Mouse (Mus musculus): ENCODE results near the gene Dhx29. TPM values are rescaled to one million over a fixed set of nuclear protein-coding genes. Genes with fewer than 3 reads are reported as not detected.

The Dhx29 gene
- polyA plus RNA-seq, 1 experiment, result 5.2 TPM

DNA sequence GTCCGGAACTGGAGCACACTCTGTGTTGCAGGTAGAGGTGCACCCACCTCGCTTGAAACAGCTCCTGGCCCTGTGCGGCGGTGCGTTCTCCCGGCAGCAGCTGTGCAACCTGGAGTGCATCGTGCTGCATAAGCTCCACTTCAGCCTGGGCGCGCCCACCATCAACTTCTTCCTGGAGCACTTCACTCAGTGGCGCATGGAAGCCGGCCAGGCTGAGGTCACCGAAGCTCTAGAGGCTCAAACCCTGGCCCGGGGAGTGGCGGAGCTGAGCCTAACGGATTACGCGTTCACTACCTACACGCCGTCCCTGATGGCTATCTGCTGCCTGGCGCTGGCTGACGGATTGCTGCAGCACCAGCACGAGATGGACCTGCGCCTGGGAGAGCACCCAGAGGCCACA is 62.3 kb downstream of the Dhx29 start:
- Histone ChIP-seq H3K27me3 (ENCODE audit: control insufficient read depth, insufficient read depth, low read length) (peaks cover 38% of the 10 kb centered on the region), H3K4me1 (replicated peaks; ENCODE audit: control insufficient read depth, insufficient read depth, low read length) (peaks cover 32% of the 10 kb centered on the region), H3K36me3 (ENCODE audit: control insufficient read depth, insufficient read depth, low read length) (no peaks in the 10 kb centered on the region), H3K4me3 (ENCODE audit: control insufficient read depth, insufficient read depth, low read length) (no peak overlapping the region), H3K27ac (ENCODE audit: control insufficient read depth, insufficient read depth, low read length) (no peak overlapping the region)
- WGBS, result 5% methylated on average over 23 of the region's 23 CpGs
- no peak for DNase-seq
- TF ChIP-seq CTCF (IDR thresholded peaks at IDR 0.05; ENCODE audit: borderline replicate concordance, control insufficient read depth, extremely low read depth, insufficient read depth, low read length, poor library complexity), result no peak
- TF ChIP-seq POLR2A (IDR thresholded peaks at IDR 0.05; ENCODE audit: control insufficient read depth, extremely low read depth, insufficient read depth, low read length, poor library complexity), result no peak

DNA sequence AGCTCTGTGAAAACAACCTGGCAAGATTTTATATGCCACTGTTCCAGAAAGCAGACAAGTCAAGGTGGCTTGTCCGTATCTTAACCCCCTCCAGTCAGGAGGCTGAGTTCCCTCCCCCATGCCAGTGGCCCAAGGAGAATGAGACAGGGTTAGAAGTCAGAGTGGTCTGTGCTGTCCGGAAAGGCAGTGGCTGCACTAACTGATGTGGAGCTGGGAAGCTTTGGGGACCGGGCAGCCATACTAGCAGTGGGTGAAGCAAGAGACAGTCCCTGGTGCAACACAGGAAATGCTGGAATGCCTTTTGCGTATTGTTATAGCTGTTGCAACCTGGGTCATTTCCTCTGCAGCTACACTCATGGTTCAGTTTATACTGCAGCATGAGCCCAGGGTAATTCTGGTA is 63.1 kb downstream of the Dhx29 start:
- Histone ChIP-seq H3K27ac (ENCODE audit: control insufficient read depth, insufficient read depth, low read length) (no peak overlapping the region), H3K27me3 (ENCODE audit: control insufficient read depth, insufficient read depth, low read length) (peaks cover 38% of the 10 kb centered on the region), H3K4me1 (replicated peaks; ENCODE audit: control insufficient read depth, insufficient read depth, low read length) (peaks cover 32% of the 10 kb centered on the region), H3K4me3 (ENCODE audit: control insufficient read depth, insufficient read depth, low read length) (no peak overlapping the region), H3K36me3 (ENCODE audit: control insufficient read depth, insufficient read depth, low read length) (no peaks in the 10 kb centered on the region)
- no peak for TF ChIP-seq POLR2A (IDR thresholded peaks at IDR 0.05; ENCODE audit: control insufficient read depth, extremely low read depth, insufficient read depth, low read length, poor library complexity)
- TF ChIP-seq CTCF (IDR thresholded peaks at IDR 0.05; ENCODE audit: borderline replicate concordance, control insufficient read depth, extremely low read depth, insufficient read depth, low read length, poor library complexity), result no peak
- no peak for DNase-seq
- 10% methylated on average over 4 of the region's 4 CpGs for WGBS

DNA sequence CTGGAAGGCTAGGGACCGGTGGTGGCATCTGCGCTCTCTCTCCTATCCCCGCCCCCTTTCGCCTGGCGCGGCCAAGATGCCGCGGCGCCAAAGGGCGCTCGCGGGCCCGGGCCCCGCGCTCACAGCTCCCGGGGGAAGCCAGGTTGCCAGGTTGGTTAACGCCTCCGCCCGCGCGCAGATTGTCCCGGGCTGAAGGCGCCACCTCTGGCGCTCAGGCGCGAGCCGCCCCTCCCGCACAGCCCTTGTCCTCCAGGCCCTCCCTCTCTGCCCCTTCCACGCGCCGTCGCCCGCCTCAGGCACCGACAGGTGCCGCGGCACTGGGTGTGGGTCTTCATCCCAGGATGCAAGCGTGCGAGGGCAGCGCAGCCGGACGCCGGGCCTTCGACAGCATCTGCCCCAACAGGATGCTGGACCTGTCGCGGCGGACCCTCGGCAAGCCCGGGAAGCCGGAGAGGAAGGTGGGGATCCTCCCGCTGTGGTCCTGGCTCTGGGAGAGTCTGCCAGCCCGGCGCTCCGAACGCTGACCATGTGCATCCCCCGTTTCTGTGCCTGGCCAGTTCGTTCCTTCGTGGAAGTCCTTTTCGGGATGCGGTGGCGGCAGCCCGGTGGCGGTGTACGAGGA is 66.4 kb downstream of the Dhx29 start, which contains the start of gene Mcidas:
TSS of gene Mcidas (plus strand) at position 315 of the 622 bp plus-strand sequence.
- Histone ChIP-seq H3K4me3 (ENCODE audit: control insufficient read depth, insufficient read depth, low read length) (peak within 1 kb of the TSS; percentile 33), H3K36me3 (ENCODE audit: control insufficient read depth, insufficient read depth, low read length) (no peaks in the 10 kb centered on the region), H3K27ac (ENCODE audit: control insufficient read depth, insufficient read depth, low read length) (no peak within 1 kb of the TSS), H3K27me3 (ENCODE audit: control insufficient read depth, insufficient read depth, low read length) (peaks cover 25% of the 10 kb centered on the region), H3K4me1 (replicated peaks; ENCODE audit: control insufficient read depth, insufficient read depth, low read length) (peaks cover 24% of the 10 kb centered on the region)
- TF ChIP-seq CTCF (IDR thresholded peaks at IDR 0.05; ENCODE audit: borderline replicate concordance, control insufficient read depth, extremely low read depth, insufficient read depth, low read length, poor library complexity) (no peak), POLR2A (IDR thresholded peaks at IDR 0.05; ENCODE audit: control insufficient read depth, extremely low read depth, insufficient read depth, low read length, poor library complexity) (no peak)
- DNase-seq, result peak; percentile 19
- 1% methylated on average over 62 of the region's 63 CpGs for WGBS

DNA sequence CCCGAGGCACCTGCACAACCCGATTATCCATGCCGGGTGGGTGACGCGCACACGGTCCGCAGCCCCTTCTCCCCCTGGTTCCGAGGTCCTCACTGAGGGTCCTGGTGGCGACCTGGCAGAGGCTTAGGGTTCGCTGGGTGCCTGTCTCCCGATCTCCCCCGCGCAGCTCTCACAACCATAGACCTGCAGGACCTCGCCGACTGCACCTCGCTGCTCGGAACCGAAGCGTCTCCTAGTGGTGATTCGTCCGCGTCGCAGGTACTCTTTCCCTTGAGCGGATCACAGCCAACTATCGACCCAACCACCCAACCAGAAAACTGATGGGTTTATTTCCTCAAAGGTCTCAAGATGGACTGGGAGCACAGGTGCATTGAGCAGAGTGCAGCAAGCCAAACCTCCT is 66.9 kb downstream of the Dhx29 start:
- Histone ChIP-seq H3K27me3 (ENCODE audit: control insufficient read depth, insufficient read depth, low read length) (peaks cover 21% of the 10 kb centered on the region), H3K4me1 (replicated peaks; ENCODE audit: control insufficient read depth, insufficient read depth, low read length) (peaks cover 23% of the 10 kb centered on the region), H3K27ac (ENCODE audit: control insufficient read depth, insufficient read depth, low read length) (no peak overlapping the region), H3K36me3 (ENCODE audit: control insufficient read depth, insufficient read depth, low read length) (no peaks in the 10 kb centered on the region), H3K4me3 (ENCODE audit: control insufficient read depth, insufficient read depth, low read length) (peak overlapping the region; percentile 33)
- DNase-seq, result peak; percentile 70
- TF ChIP-seq CTCF (IDR thresholded peaks at IDR 0.05; ENCODE audit: borderline replicate concordance, control insufficient read depth, extremely low read depth, insufficient read depth, low read length, poor library complexity), result peak; percentile 87
- peak; percentile 39; the same call in 1 of the 2 replicates for TF ChIP-seq POLR2A (IDR thresholded peaks at IDR 0.05; ENCODE audit: control insufficient read depth, extremely low read depth, insufficient read depth, low read length, poor library complexity)
- 1% methylated on average over 25 of the region's 25 CpGs for WGBS

DNA sequence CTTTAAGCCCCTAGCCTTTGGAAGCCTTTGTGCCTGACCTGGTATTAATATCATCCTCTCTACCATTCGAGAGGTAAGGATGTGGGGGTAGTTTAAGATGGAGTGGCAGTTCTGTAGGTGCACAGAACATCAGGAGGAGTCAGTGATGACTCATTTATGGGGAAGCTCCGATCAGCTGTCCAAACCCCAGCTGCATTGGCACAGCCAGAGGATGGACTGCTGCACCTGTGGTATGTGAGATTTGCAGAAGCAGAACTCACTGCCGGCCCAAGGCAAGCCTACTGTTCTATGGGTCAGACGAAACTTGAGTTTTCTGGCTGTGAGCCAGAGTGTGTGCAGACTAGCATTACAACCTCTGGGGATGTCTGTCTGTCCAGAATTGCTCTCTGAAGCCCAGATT is 69.2 kb downstream of the Dhx29 start:
- WGBS, result 22% methylated on average over 4 of the region's 4 CpGs
- no peak for DNase-seq
- TF ChIP-seq CTCF (IDR thresholded peaks at IDR 0.05; ENCODE audit: borderline replicate concordance, control insufficient read depth, extremely low read depth, insufficient read depth, low read length, poor library complexity), result no peak
- TF ChIP-seq POLR2A (IDR thresholded peaks at IDR 0.05; ENCODE audit: control insufficient read depth, extremely low read depth, insufficient read depth, low read length, poor library complexity), result no peak
- Histone ChIP-seq H3K27me3 (ENCODE audit: control insufficient read depth, insufficient read depth, low read length) (peaks cover 10% of the 10 kb centered on the region; the same call in 1 of the 2 replicates), H3K4me1 (replicated peaks; ENCODE audit: control insufficient read depth, insufficient read depth, low read length) (peaks cover 18% of the 10 kb centered on the region), H3K27ac (ENCODE audit: control insufficient read depth, insufficient read depth, low read length) (no peak overlapping the region), H3K36me3 (ENCODE audit: control insufficient read depth, insufficient read depth, low read length) (no peaks in the 10 kb centered on the region), H3K4me3 (ENCODE audit: control insufficient read depth, insufficient read depth, low read length) (no peak overlapping the region)

DNA sequence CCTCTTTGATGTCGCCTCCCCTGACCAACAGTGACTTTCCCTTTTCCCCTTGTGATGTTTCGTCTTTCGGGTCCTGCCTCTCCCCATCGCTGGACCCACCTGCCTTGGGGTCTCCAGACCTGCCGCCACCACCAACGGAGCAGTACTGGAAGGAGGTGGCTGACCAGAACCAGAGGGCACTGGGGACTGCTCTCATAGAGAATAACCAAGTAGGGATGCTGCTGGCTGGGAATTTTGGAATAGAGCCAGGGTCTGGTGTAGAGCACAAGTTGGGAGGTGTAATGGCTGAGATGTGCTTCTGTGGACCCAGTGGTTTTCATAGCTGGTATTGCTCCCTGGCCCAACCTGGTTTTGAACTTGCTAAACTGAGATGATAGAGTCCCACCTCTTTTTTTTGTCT is 70.1 kb downstream of the Dhx29 start:
- TF ChIP-seq CTCF (IDR thresholded peaks at IDR 0.05; ENCODE audit: borderline replicate concordance, control insufficient read depth, extremely low read depth, insufficient read depth, low read length, poor library complexity) (no peak), POLR2A (IDR thresholded peaks at IDR 0.05; ENCODE audit: control insufficient read depth, extremely low read depth, insufficient read depth, low read length, poor library complexity) (no peak)
- Histone ChIP-seq H3K36me3 (ENCODE audit: control insufficient read depth, insufficient read depth, low read length) (no peaks in the 10 kb centered on the region), H3K4me1 (replicated peaks; ENCODE audit: control insufficient read depth, insufficient read depth, low read length) (peaks cover 18% of the 10 kb centered on the region), H3K4me3 (ENCODE audit: control insufficient read depth, insufficient read depth, low read length) (no peak overlapping the region), H3K27me3 (ENCODE audit: control insufficient read depth, insufficient read depth, low read length) (peaks cover 10% of the 10 kb centered on the region; the same call in 1 of the 2 replicates), H3K27ac (ENCODE audit: control insufficient read depth, insufficient read depth, low read length) (no peak overlapping the region)
- 78% methylated on average over 6 of the region's 6 CpGs for WGBS
- DNase-seq, result no peak

Measured in thymus, adult 2 months (tissue).